Mouse (Mus musculus) embryonic facial prominence, embryonic 10.5 days (tissue): ENCODE data around the gene 0610009B22Rik. TPM values are rescaled to one million over a fixed set of nuclear protein-coding genes. Genes with fewer than 3 reads are reported as not detected.

ENCODE experiments used
- DNase-seq: peaks from one replicate; pipeline ENCODE4 v3.0.0-alpha.2; 2017; ENCODE audit warnings: low spot score
- H3K27ac ChIP-seq: fragments of 300-500 bp; sonication (generic); replicated peaks from 2 replicates; pipeline ENCODE4 v1.5.1; 2016; ENCODE audit warnings: mild to moderate bottlenecking
- H3K27me3 ChIP-seq: fragments of 300-500 bp; sonication (generic); replicated peaks from 2 replicates; pipeline ENCODE4 v1.6.1; 2016; ENCODE audit warnings: low read depth, mild to moderate bottlenecking; ENCODE audit not compliant: poor library complexity, severe bottlenecking
- H3K36me3 ChIP-seq: fragments of 300-500 bp; sonication (generic); replicated peaks from 2 replicates; pipeline ENCODE4 v1.6.1; 2016; ENCODE audit warnings: mild to moderate bottlenecking, moderate library complexity
- H3K4me1 ChIP-seq: fragments of 300-500 bp; sonication (generic); 2 replicates; pipeline ENCODE4 v1.6.1; 2016
- H3K4me3 ChIP-seq: fragments of 300-500 bp; sonication (generic); 2 replicates; pipeline ENCODE4 v1.5.1; 2016; ENCODE audit warnings: mild to moderate bottlenecking, moderate library complexity
- H3K9me3 ChIP-seq: fragments of 300-500 bp; sonication (generic); 2 replicates; pipeline ENCODE4 v1.6.1; 2016; ENCODE audit warnings: mild to moderate bottlenecking
- WGBS: fragments of 180-500 bp; shearing (Covaris S2); methylation state at CpG from one replicate; pipeline ENCODE4 v1.1.7; 2016; 5-methylcytosine and 5-hydroxymethylcytosine counted together
- polyA plus RNA-seq: library from polyadenylated mRNA; unstranded; fragments of >200 nt; fragmentation: Nextera tagmentation; extraction: Ambion mirVana; gene quantifications from 2 replicates; pipeline ENCODE4 v1.2.1, GENCODE M21; 2016

0610009B22Rik gene
- polyA plus RNA-seq, 1 experiment from 2014 or later = 84.2 TPM

GRCm38 (mm10) chr11:51645293-51645692 is 43.4 kb downstream of the 0610009B22Rik start:
- Histone ChIP-seq H3K27me3 (peaks cover 27% of the 10 kb centered on the region), H3K9me3 (no peaks in the 10 kb centered on the region), H3K27ac (0 out of 2 replicates have a peak overlapping the region, but pooled peaks have one; percentile 20), H3K36me3 (peaks cover 46% of the 10 kb centered on the region), H3K4me1 (peaks cover 61% of the 10 kb centered on the region), H3K4me3 (no peak overlapping the region)
- no peak for DNase-seq
- WGBS = 88% methylated on average over 13 of the region's 13 CpGs

DNA sequence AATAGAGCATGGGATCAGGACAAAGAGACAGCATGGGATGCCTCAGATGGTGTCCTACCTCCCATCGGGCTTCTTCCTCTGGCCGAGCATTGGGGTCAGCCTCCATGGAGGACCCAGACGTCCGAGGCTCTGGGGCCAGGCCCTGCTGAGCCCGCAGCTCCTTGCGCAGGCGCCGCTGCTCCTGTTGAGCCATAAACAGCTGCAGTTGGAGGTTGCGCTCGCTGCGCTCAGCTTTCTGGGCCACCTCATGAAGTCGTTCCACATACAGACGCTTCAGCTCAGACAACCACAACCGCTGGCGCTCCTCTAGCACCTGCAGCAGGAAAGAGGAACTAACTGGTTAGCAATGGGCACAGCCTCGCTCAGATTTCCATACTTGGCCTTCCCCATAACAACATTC is 44.5 kb downstream of the 0610009B22Rik start:
- Histone ChIP-seq H3K9me3 (no peaks in the 10 kb centered on the region), H3K27ac (no peak overlapping the region; the same call in 1 of the 2 replicates), H3K27me3 (peaks cover 17% of the 10 kb centered on the region), H3K4me3 (no peak overlapping the region), H3K4me1 (peaks cover 50% of the 10 kb centered on the region), H3K36me3 (peaks cover 46% of the 10 kb centered on the region)
- no peak for DNase-seq
- WGBS = 78% methylated on average over 16 of the region's 16 CpGs

GRCm38 (mm10) chr11:51643761-51644160 is 44.9 kb downstream of the 0610009B22Rik start:
- peak overlapping the region; percentile 2; the same call in 1 of the 2 replicates for H3K27ac ChIP-seq
- peaks cover 46% of the 10 kb centered on the region for H3K36me3 ChIP-seq
- H3K27me3 ChIP-seq = peaks cover 13% of the 10 kb centered on the region; the same call in 1 of the 2 replicates
- no peak overlapping the region for H3K4me3 ChIP-seq
- 48% methylated on average over 15 of the region's 15 CpGs for WGBS
- peak; percentile 28 for DNase-seq
- no peaks in the 10 kb centered on the region for H3K9me3 ChIP-seq
- peaks cover 45% of the 10 kb centered on the region for H3K4me1 ChIP-seq

GRCm38 (mm10) chr11:51643202-51643601 is 45.5 kb downstream of the 0610009B22Rik start:
- Histone ChIP-seq H3K9me3 (no peaks in the 10 kb centered on the region), H3K4me1 (peaks cover 45% of the 10 kb centered on the region), H3K36me3 (peaks cover 46% of the 10 kb centered on the region), H3K27me3 (peaks cover 13% of the 10 kb centered on the region; the same call in 1 of the 2 replicates), H3K4me3 (no peak overlapping the region), H3K27ac (0 out of 2 replicates have a peak overlapping the region, but pooled peaks have one; percentile 2)
- 80% methylated on average over 9 of the region's 9 CpGs for WGBS
- DNase-seq = no peak

DNA sequence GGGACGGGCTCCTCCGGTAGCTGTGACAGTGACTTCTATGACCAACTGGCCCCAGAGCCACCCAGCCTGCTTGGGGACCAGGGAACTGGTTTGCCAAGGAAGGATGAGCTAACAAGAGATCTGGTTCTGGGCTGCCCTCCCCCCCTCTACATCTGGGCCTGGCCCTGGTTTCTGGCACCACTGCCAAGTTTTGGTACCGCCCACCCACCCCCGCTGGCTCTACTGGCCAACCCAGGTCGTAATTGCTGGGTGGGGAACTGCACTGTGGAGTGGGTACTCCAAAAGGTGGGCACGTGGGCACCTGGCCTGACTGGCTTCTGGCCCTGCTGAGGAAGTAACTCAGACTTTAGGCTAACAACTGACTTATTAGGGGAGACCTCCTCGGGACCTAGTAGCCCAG is 47.9 kb downstream of the 0610009B22Rik start:
- DNase-seq = no peak
- peak overlapping the region; percentile 10; the same call in 1 of the 2 replicates for H3K27ac ChIP-seq
- peaks cover 38% of the 10 kb centered on the region for H3K4me1 ChIP-seq
- 90% methylated on average over 7 of the region's 7 CpGs for WGBS
- H3K36me3 ChIP-seq = peaks cover 43% of the 10 kb centered on the region
- H3K4me3 ChIP-seq = no peak overlapping the region
- H3K27me3 ChIP-seq = peaks cover 13% of the 10 kb centered on the region; the same call in 1 of the 2 replicates
- no peaks in the 10 kb centered on the region for H3K9me3 ChIP-seq

- H3K4me3 ChIP-seq = no peak overlapping the region
These were observed 50.2 kb downstream of the 0610009B22Rik start for GRCm38 (mm10) chr11:51638497-51638896.

GRCm38 (mm10) chr11:51637971-51638414 is 50.7 kb downstream of the 0610009B22Rik start:
- peak; percentile 83 for DNase-seq
- H3K36me3 ChIP-seq = peaks cover 20% of the 10 kb centered on the region
- peak overlapping the region; percentile 44 for H3K4me3 ChIP-seq
- H3K27ac ChIP-seq = peak overlapping the region; percentile 78
- WGBS = 4% methylated on average over 17 of the region's 17 CpGs
- H3K27me3 ChIP-seq = no peaks in the 10 kb centered on the region
- H3K4me1 ChIP-seq = peaks cover 30% of the 10 kb centered on the region
- H3K9me3 ChIP-seq = no peaks in the 10 kb centered on the region

More at GRCm38 (mm10) chr11:51638497-51638896, 50.2 kb downstream of the 0610009B22Rik start:
- Histone ChIP-seq H3K36me3 (peaks cover 23% of the 10 kb centered on the region), H3K4me1 (peaks cover 33% of the 10 kb centered on the region), H3K27me3 (peaks cover 4% of the 10 kb centered on the region; the same call in 1 of the 2 replicates), H3K27ac (peak overlapping the region; percentile 78), H3K9me3 (no peaks in the 10 kb centered on the region)
- WGBS = 61% methylated on average over 5 of the region's 5 CpGs
- DNase-seq = no peak

DNA sequence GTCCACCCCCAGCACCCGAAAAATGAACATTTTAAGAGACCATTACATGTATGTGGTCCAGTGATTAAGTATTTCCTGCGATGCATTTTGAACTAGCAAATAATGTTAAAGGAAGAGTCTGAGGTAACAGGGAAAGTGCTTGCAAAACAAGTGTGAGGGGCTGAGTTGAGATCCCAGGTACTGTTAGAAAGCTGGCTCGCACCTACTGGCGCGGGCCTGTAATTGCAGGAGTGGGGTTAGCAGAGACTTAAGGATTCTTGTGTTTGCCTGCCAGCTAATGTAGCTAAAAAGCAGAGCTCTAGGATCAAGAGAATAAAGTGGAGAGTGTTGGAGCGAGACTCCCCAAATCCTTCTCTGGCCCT is 52.4 kb downstream of the 0610009B22Rik start:
- 6% methylated on average over 6 of the region's 6 CpGs for WGBS
- Histone ChIP-seq H3K27ac (peak overlapping the region; percentile 86), H3K36me3 (0 out of 2 replicates have a peak, but pooled peaks cover 5% of the 10 kb centered on the region), H3K4me1 (peaks cover 30% of the 10 kb centered on the region), H3K27me3 (no peaks in the 10 kb centered on the region), H3K9me3 (no peaks in the 10 kb centered on the region), H3K4me3 (peak overlapping the region; percentile 90)
- peak; percentile 79 for DNase-seq

DNA sequence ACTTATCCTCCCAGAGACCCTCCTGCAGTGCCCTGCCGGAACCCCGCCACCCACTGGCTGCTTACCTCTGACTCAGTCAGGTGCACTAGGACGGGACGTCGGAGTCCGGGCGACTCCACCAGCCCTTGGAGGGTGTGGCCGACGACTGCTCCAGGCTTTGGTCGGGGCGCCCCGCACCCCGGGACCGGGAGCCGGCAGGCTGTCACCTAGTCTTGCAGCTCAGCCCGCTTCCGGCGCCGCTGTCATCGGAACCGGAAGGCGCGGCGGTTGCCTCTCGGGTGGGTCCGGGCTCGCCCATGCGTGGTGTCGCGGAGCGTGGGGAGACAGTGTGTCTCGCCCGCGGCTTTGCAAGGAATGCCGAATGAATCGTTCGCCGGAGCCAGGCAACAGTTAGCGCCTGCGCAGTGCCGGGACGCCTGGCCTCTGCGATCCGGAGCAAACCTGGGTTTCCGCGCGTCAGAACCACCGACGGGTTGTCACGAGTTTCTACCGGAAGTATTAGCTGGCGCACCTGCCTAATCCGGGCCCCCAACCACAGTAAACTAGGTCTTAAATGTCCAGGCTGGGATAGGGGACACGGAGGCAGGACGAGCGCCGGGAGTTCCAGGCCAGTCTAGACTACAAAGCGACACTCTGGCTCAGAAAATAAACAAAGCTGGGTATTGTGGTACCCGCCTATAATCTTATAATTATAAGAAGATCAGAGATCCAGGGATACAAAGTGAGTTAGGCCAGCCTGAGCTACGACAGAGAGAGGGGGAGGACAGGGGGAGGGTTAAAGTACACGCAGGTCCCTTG is 53.0 kb downstream of the 0610009B22Rik start, which contains the start of gene Rmnd5b:
TSS of gene Rmnd5b (minus strand) at position 372 of the 798 bp plus-strand sequence.
- under 1% methylated on average over 61 of the region's 61 CpGs for WGBS
- peak within 1 kb of the TSS; percentile 90 for H3K4me3 ChIP-seq
- no peaks in the 10 kb centered on the region for H3K9me3 ChIP-seq
- H3K27me3 ChIP-seq = no peaks in the 10 kb centered on the region
- peak; percentile 89 for DNase-seq
- peaks cover 30% of the 10 kb centered on the region for H3K4me1 ChIP-seq
- 0 out of 2 replicates have a peak, but pooled peaks cover 5% of the 10 kb centered on the region for H3K36me3 ChIP-seq
- peak within 1 kb of the TSS; percentile 86 for H3K27ac ChIP-seq

Other genes starting within 250 kb of the 0610009B22Rik start
- gene Phykpl, start 104.1 kb downstream of the 0610009B22Rik start, polyA plus RNA-seq = 15.9 and 17.6 TPM in 2 replicates
- 636 and 666 TPM in 2 replicates for gene Hnrnpab, start 82.0 kb downstream of the 0610009B22Rik start, polyA plus RNA-seq
- 260 and 276 TPM in 2 replicates for gene Nhp2, start 69.1 kb downstream of the 0610009B22Rik start, polyA plus RNA-seq
- gene Rmnd5b, start 53.0 kb downstream of the 0610009B22Rik start, polyA plus RNA-seq = 32.7 and 38.1 TPM in 2 replicates
- 15.8 and 17.4 TPM in 2 replicates for gene N4bp3, start 38.0 kb downstream of the 0610009B22Rik start, polyA plus RNA-seq
- 1.6 and 2.4 TPM in 2 replicates for gene D930048N14Rik, start 37.9 kb downstream of the 0610009B22Rik start, polyA plus RNA-seq
- gene Sec24a, start 74.8 kb upstream of the 0610009B22Rik start, polyA plus RNA-seq = 13.5 and 14.3 TPM in 2 replicates
- 94.9 and 105 TPM in 2 replicates for gene Sar1b, start 74.8 kb upstream of the 0610009B22Rik start, polyA plus RNA-seq
- gene Jade2, start 168.8 kb upstream of the 0610009B22Rik start, polyA plus RNA-seq = 0.65 and 0.80 TPM in 2 replicates